Mouse (Mus musculus) urinary bladder, adult 2 months (tissue): ENCODE results near the gene Cept1. TPM values are rescaled to one million over a fixed set of nuclear protein-coding genes. Genes with fewer than 3 reads are reported as not detected.
"Not testable (repeated sequence)": the region's sequence is repeated elsewhere in the genome, so short reads cannot be mapped to it uniquely, and the experiment has no call there.

Experiments
- DNase-seq: peaks from one replicate; pipeline ENCODE4 v3.0.0; 2022; ENCODE audit warnings: low spot score
- polyA plus RNA-seq: library from polyadenylated mRNA; depleted of rRNA; stranded (reverse); fragments of >200 nt; gene quantifications from 2 replicates; pipeline ENCODE4 v1.2.3, GENCODE M21; 2012; rRNA removed

The Cept1 gene
- polyA plus RNA-seq = 53.4 and 58.5 TPM in 2 replicates

GRCm38 (mm10) chr3:106547171-106547923 is at the start of gene Cept1, which contains the start of gene Dram2:
TSS of gene Cept1 (minus strand) at chr3:106547802.
TSS of gene Dram2 (plus strand) at chr3:106547798.
- peak; percentile 83 for DNase-seq

- not testable (repeated sequence) for DNase-seq
Observed at GRCm38 (mm10) chr3:106593631-106594030, 46.0 kb upstream of the Cept1 start.

- no peak for DNase-seq
Observed at GRCm38 (mm10) chr3:106579296-106579695, 31.7 kb upstream of the Cept1 start.

GRCm38 (mm10) chr3:106573191-106573590 is 25.6 kb upstream of the Cept1 start:
- no peak for DNase-seq

- DNase-seq = no peak
Observed at GRCm38 (mm10) chr3:106565876-106566275, 18.3 kb upstream of the Cept1 start.

GRCm38 (mm10) chr3:106558271-106558670 is 10.7 kb upstream of the Cept1 start:
- DNase-seq = no peak

GRCm38 (mm10) chr3:106555743-106556250 is 8.2 kb upstream of the Cept1 start:
- DNase-seq = no peak

GRCm38 (mm10) chr3:106553411-106553810 is 5.8 kb upstream of the Cept1 start:
- DNase-seq = no peak

- no peak for DNase-seq
Observed at GRCm38 (mm10) chr3:106548971-106549370, 1.4 kb upstream of the Cept1 start.

GRCm38 (mm10) chr3:106547924-106548539 is 430 bp upstream of the Cept1 start:
- no peak for DNase-seq

GRCm38 (mm10) chr3:106544721-106545316 is 2.8 kb downstream of the Cept1 start:
- no peak for DNase-seq

- no peak for DNase-seq
Observed at GRCm38 (mm10) chr3:106533277-106533676, 14.3 kb downstream of the Cept1 start.

GRCm38 (mm10) chr3:106528032-106528431 is 19.6 kb downstream of the Cept1 start:
- no peak for DNase-seq

- DNase-seq = no peak
Observed at GRCm38 (mm10) chr3:106526411-106526810, 21.2 kb downstream of the Cept1 start.

- no peak for DNase-seq
Observed at GRCm38 (mm10) chr3:106522730-106523129, 24.9 kb downstream of the Cept1 start.

GRCm38 (mm10) chr3:106515016-106515415 is 32.6 kb downstream of the Cept1 start:
- DNase-seq = no peak

- no peak for DNase-seq
Observed at GRCm38 (mm10) chr3:106510669-106511068, 36.9 kb downstream of the Cept1 start.

- no peak for DNase-seq
Observed at GRCm38 (mm10) chr3:106502892-106503291, 44.7 kb downstream of the Cept1 start.

GRCm38 (mm10) chr3:106500510-106500909 is 47.1 kb downstream of the Cept1 start:
- DNase-seq = no peak

GRCm38 (mm10) chr3:106496996-106497395 is 50.6 kb downstream of the Cept1 start:
- no peak for DNase-seq

- no peak for DNase-seq
Observed at GRCm38 (mm10) chr3:106496045-106496721, 51.4 kb downstream of the Cept1 start.
